Mouse (Mus musculus): ENCODE data around the gene Arfgef2. TPM values are rescaled to one million over a fixed set of nuclear protein-coding genes. Genes with fewer than 3 reads are reported as not detected.

Arfgef2 gene
- total RNA-seq, 1 experiment from 2014 or later, result 54.7 TPM

DNA sequence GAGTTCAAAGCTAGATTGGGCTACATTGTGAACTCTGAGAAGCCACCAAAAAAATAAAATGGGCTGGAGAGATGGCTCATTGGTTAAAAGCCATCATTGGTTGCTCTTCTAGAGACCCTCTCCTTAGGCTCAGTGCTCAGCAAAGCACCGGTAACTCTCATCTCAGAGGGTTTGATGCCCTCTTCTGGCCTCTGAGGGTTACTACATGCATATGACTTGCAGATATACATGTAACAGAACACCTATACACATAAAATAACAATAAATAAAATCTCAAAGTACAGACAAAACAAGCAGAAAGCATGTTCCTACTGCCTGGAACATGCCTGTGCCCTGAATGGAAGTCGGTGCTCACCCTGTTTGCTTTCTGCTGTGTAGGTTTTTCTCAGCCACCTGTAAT lies 51.7 kb downstream of the Arfgef2 start:
- no peak for DNase-seq

DNA sequence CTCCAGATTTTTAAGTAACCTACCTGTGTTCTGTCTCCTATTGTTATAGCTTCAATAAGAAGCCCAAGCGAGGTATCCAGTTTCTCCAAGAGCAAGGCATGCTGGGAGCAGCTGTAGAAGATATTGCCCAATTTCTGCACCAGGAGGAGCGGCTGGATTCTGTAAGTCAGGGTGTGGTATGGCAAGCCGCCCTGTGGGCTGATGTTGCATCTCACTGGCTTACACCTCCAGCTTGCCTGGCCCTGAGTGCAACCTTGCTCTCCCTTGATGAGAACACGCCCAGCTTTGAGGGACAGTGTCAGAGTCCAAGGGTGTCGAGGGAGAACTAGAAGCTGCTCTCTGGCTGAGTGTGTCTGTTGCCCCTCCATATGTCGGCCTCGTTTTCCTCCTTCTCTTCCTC lies 53.8 kb downstream of the Arfgef2 start:
- DNase-seq, result peak; percentile 35

DNA sequence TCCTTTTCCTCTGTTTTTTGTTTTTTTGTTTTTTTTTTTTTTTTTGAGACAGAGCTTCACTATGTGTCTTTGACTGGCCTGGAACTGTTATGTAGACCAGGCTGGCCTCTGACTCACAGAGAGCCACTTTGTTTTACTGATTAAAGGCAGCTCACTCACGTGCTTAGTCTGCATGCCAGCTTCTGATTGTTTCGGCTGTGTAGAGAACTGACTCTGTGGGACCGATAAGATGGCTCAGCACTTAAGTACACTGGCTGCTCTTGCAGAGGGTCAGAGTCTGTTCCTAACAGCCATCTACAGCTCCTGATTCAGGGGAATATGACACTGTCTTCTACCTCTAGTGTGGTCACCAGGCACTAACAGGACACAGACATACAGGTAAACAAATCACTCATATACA lies 57.1 kb downstream of the Arfgef2 start:
- no peak for DNase-seq

DNA sequence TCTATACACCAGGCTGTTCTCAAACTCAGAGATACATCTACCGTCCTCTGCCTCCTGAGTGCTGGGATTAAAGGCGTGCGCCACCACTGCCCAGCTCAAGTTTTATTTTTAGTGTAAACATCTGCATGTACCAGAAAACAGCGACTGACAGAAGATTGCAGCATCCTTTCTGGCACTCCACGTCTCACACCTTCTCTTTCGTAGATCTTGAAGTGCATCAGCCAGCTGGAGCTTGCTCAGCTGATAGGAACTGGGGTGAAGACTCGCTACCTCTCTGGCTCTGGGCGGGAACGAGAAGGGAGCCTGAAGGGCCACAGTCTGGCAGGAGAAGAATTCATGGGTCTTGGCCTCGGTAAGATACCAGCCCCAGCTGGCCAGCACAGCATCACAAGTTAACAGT lies 60.1 kb downstream of the Arfgef2 start:
- DNase-seq, result no peak

DNA sequence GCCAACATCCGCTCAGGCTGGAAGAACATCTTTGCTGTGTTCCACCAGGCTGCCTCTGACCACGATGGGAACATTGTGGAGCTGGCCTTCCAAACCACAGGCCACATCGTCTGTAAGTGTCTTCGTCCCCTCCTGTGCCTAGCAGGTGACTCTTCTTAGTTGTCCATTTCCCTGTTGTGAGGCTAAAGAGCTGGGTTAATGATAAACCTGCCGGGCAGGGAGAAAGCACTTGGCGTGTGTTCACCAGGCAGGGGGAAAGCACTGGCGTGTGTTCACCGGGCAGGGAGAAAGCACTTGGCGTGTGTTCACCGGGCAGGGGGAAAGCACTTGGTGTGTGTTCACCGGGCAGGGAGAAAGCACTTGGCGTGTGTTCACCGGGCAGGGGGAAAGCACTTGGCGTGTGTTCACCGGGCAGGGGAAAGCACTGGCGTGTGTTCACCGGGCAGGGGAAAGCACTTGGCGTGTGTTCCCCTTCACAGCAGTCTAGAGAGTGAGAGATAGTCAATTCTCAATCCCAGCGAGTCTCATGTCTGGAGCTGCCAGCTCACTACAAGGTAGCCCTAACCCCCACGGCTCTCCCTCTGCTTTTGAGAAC lies 65.0 kb downstream of the Arfgef2 start:
- DNase-seq, result no peak

DNA sequence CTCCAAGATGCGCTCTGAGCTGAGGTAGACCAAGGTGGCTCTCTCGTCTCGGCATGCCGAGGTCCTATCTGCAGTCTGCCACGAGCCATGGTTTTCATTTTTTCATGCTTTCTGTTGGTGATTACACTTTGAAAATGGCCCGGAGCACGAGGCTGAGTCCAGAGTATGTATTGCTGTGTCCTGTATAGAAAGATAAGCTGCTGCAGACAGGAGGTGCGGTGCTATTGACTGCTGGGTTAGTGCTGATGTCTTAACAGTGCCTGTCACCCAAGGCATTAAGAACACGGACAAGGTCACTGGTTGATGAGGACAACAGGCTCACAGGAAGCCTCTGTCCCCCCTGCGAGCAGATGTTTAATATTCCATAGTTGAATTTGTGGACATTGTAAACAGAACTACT lies 65.5 kb downstream of the Arfgef2 start:
- DNase-seq, result no peak

DNA sequence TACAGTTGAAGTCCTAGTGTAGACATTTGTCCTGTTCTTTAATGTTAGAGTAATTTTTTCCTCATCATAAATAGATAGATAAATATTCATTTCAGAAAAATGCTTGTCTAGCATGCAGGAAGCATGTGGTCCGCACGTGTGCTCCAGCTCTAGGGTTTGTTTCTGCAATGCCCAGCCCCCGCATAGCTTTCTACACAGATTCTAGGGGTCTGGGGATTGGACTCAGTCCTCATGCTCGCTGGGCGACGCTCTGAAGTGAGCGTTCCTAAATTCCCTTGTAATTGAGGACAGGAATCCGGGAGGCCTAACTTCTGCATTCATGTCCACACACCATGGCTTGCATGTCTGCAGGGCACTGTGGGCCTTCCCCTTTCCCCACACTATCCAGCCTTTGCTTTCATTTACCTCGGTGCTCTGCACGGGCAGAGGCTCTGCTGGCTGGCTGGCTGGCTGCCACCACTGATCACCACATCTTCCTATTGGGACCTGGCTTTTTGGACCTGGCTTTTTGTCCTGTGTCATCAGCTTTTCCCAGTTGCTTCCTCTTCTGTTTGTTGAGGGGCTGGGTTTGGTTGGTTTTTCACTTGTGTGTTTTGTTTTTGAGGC lies 69.4 kb downstream of the Arfgef2 start:
- DNase-seq, result no peak

DNA sequence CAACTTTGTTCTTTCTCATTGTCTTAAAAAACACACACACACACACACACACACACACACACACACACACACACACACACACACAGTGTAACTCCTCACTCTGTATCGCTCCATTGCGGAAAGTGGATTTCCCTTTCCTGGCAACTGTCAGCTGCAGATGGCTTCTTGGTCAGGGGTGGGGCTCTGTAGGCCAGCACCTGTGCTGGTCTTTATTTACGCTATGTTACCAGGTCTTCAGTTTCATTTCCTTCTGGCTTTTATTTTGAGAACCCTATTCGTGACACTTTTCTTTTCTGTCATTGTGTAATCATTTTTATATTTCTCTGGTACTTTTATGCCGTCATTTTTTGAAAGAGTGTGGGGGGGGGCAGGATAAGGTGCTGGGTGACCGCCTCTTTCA lies 70.2 kb downstream of the Arfgef2 start:
- no peak for DNase-seq

DNA sequence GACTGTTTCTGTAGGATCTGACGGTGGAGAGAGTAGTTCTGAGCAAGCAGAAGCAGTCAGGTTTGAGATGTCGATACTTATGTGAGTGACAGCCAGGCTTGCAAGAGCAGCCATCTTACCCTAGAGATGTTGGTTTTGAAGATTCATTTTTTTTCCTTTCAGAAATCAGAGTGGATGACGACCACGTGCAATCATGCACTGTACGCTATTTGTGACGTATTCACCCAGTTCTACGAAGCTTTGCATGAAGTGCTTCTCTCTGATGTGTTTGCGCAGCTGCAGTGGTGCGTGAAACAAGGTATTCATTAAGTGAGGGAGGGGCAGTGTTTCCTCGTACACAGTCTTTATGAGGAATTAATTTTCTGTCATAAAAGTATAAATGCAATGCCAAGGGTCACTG lies 70.9 kb downstream of the Arfgef2 start:
- no peak for DNase-seq

DNA sequence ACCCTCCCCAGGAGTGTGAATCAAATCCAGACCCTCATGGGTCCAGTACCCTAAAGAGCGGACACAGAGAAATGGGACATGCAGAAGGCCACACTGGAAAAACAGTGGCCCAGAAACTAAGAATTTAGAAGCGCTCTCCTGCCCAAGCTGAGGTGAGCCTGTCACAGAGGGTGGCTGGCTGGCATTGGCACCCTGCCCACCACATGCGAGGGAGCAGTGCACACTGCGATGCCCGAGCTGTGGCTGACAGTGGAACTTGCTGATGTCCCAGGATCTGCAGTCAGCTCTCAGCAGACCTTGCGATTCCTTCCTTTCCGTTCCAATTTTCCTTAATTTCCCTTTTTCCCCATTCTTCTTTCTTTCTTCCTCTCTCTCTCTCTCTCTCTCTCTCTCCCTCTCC lies 79.7 kb downstream of the Arfgef2 start:
- peak; percentile 65 for DNase-seq

DNA sequence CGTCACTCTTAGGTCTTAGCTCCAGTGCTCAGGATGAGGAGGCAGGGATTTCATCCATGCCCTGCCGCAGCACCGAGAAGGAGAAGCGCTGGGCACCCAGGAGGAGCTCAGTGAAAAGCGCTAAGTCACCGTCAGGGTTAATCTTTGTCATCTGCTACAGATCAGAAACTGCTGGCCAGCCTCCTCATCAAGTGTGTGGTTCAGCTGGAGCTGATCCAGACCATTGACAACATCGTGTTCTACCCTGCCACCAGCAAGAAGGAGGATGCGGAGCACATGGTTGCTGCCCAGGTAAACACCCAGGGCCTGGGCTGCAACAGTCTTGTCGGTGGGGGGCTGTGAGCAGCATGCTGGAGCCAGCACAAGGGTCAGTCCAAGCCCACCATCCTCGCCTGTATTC lies 80.2 kb downstream of the Arfgef2 start:
- DNase-seq, result no peak

DNA sequence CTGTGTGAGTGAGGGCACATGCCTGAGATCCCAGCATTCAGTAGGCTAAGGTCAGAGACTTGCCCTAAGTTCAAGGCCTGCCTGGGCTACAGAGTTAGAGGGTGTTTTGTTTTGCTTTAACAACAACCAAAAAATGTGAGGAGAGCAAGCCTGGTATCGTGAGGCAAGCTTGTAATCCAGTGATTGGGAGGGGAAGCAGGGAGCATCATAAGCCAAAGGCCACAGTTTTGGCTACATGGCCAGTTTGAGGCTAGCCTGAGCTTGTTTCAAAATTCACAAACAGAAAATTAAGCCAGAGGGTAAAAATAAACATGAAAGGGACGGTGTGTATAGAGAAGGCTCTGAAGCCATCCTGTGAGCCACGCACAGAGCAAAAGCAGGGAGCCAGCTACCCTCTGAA lies 80.8 kb downstream of the Arfgef2 start:
- no peak for DNase-seq

DNA sequence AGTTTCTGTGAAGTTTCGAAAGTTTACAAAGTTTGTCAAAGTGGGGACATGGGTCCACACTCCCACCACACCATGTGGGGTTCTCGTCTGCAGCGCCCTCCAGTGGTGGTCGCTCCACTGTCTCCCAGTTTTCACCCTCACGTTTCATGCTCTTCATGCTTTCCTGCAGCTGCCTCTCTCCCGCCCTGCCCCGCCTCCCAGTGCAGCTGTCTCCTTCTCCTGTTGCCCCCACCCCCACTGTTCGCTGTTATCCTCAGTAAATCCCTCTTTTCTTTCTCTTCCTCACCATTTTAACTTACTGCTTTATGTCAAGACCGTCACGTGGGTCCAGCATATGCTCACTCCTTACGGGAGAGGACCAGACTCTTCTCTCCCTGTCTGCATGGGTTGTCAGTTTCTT lies 82.4 kb downstream of the Arfgef2 start:
- no peak for DNase-seq

DNA sequence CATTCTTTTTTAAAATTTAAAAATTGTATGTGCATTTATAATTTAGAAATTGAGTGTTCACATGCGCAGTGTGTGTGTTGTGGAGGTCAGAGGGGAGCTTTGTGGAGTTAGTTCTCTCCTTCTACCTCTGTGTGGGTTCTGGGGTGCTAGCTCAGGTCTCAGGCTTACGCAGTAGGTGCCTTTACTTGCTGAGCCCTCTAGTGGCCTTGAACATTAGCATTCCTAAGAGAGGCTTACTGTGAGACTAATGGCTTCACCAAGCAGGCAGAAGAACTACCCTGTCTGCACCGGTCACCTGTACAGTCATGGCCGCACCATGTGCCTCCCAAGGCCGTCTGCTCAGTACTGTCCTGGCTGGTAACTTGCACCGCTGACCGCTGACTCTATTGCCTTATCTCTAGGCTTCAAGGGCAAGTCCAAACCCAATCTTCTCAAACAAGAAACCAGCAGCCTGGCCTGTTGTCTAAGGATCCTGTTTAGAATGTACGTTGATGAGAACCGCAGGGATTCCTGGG lies 86.0 kb downstream of the Arfgef2 start:
- DNase-seq, result peak; percentile 60

DNA sequence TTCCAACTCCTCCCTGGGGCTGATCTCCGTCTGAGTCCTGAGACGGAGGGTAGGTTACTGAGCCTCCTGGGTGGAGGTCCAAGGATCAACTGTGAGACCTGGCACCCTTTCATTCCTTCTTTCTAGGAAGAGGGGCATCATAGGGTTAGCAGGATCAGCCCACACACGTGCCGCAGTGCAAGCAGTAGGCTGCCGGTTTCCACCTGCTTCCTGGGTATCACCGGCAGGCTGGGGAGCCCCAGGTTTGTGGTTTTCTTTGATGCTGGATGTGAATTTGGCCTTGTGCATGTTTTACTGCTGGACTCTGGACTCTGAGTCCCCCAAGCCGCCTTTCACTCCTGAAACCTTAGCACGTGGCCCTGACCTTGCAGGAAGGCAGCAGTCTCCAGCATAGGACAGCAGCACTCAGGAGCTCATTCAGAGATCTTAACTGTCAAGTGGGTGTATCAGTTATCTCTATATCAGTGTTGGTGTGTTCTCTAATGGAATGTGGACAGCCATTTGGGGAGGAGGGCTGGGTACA lies 86.8 kb downstream of the Arfgef2 start:
- peak; percentile 42 for DNase-seq

DNA sequence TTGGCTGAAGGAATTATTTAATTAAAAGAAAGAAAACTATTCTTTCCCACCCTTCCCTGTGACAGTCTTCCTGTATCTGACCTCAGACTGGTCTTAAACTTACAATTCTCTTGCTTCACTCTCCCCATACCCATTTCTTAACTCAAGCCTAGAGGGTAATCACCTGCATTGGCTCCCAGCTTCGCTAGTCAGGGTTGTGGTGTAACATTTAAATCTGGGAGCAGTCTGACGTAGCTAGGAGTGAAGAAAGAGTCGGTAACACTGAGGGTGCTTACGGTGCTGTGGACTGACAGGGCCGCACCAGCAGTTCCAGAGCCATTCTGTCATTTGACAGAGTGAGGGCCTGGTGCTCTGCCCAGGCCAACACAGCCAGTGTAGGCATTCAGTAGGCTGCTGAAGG lies 87.6 kb downstream of the Arfgef2 start:
- no peak for DNase-seq

DNA sequence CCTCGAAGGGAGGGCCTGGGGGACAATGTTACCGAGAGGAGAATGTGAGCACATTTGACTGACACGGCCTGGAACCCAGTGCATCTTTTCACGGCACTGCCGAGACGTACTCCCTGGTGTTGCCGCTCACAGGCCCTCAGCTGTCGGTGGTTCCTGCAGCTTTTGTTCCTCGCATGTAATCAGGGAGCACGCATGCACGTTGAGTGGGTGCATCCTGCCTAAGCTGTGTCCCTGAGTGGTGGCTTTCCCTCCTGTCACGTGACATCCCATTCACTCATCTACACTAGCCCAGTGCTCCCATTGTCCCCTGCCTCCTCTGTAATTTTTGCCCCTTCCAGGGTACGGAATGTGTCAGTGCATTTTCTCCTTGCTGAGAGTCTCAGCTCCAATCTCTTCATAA lies 91.0 kb downstream of the Arfgef2 start:
- no peak for DNase-seq

DNA sequence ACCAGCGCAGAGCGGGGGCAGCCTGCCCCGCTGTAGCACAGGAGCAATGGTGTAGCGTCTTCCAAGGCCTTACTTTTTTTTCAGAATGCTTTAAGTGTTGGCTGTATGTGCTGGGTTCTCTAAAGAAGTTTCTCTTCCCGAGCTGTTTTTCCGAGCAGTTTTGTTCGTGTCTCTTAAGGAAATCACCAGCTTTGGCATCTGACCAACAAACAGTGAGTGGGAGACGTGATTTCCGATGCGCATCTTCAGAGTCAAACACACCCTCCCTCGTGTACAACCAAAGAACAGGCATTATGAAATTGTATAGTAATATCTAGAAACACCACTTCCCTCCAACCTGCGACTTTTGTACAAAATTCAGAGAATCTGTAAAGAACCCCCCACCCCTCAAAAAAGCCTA lies 91.6 kb downstream of the Arfgef2 start:
- no peak for DNase-seq

DNA sequence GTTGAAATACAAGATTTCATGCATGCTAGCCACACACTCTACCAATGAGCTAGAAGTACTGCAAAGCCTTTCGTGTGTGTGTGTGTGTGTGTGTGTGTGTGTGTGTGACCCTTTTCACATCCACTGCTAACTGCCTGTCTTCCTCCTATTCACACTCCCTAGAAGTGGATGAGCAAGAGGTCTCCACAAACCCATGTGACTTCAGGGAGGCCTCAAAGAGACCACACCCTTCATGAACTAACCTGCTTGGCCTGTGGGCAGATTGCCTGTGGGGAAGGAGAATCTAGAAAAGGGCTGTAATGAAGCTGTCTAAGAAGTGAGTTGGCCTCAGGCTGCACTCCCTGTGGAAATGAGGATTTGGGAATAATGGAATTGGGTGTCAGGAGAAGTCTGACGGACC lies 93.8 kb downstream of the Arfgef2 start:
- no peak for DNase-seq

DNA sequence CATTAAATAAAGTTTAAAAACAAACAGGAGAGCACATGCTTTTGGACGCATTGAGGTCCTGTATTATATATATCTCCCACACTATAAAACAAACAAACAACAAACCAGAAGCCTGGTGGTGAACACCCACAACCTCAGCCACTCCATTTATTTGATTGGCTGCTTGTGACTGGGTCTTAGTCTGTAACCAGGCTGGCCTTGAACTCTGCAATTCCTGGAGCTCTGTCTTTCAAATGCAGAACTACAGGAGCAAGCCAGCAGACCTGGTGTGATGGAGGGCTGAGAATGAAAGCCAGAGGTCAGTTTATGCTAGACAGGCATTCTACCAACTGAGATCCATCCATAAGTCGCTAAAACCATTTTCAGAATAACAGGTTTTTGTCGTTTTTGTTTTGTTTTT lies 94.4 kb downstream of the Arfgef2 start:
- DNase-seq, result no peak

DNA sequence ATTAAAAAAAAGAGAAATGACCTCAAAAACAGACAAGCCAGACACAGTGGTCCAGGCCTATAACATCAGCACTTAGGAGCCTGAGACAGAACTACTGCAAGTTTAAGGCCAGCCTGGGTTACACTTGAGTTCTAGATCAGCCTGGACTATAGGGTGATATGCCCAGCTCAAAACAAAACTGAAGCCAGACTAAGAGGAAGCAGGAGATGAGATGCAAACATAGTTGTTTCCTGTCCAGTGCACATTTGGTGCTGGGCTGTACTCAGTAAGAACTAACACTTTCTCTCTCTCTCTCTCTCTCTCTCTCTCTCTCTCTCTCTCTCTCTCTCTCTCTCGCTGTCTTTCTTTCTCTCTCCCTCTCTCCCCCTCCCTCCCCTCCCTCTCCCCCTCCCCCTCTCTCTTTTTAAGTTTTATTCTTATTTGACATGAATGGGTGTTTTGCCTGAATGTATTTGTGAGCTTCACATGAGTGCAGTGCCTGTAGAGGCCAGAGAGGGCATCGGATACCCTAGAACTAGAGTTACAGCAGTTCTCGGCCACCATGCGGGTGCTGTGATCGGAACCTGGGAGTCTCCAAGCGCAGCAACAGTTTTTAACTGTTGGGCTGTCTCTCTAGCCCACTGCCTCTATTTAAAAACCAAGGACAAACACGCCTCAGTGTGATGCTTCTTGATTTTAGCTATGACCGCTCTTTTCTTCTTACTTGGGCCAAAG lies 95.6 kb downstream of the Arfgef2 start:
- DNase-seq, result no peak

DNA sequence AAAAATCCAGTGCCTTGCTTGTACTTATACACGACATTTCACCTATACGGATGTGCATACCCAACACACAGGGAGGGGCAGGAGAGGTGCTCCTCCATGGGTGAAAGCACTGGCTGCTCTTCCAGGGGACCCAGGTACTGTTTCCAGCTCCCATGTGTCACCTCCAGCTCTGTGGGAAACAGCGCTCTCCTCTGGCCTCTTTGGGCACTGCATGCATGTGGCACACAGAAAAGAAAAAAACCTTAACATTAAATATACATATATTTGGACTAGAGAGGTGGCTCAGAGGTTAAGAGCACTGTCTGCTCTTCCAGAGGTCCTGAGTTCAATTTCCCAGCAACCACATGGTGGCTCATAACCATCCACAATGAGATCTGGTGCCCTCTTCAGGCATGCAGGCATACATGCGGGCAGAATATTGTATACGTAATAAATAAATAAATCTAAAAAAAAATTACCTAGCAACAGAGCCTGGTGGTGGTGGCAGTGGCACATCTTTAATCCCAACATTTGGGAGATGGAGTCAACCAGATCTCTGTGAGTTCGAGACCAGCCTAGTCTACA lies 98.4 kb downstream of the Arfgef2 start:
- DNase-seq, result no peak
